Mouse (Mus musculus) layer of hippocampus, adult 8-10 months (tissue): Measurements from ENCODE around the gene 4930583I09Rik. TPM values are rescaled to one million over a fixed set of nuclear protein-coding genes. Genes with fewer than 3 reads are reported as not detected.

Experiments used
- DNase-seq, 2 experiments: peaks; one replicate each; pipeline ENCODE4 v3.0.0; 2022; ENCODE audit warnings: low spot score in 2 of 2
- total RNA-seq, 4 experiments: library from RNA; stranded (reverse); gene quantifications; 2 replicates each; pipeline ENCODE4 v1.2.4; 2022

4930583I09Rik gene
- total RNA-seq, 4 experiments from 2014 or later = not detected

DNA sequence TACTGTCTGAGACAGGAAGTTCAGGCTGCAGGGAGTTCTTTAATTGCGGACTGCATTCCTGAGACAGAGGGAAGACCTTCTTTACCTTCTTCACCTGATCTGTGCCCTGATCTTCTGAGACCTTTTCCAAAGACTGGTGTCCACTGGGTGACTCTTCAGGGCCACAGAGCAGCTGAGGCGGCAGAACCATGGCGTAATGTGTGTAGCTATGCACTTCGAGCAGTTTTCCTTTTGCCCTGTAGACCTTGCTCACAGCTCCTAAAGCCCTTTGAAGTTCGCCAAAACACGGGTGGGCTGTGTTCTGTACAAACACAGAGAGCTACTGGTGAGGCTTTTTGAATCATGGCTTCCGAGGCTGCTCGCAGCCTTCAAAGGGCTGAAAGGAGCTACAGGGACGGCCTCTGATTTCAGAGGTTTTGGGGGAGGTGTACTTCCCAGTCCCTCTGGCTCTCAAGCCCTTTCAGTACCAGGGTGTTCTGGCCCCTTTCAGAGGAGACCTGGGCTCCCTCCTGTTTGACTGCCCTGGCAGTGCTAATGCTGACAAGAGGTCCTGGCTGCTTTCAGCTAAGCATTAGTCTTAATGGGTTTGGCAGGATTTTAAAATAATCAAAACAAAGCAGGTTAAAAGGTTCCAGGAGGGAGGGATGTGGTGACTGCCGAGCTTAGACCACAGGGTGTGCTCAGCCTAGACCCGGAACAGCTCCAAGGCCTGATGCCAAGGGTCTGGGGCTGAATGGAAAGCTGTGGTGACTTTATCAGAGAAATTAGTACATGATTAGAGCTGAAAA, 33.5 kb downstream of the 4930583I09Rik start:
- no peak for DNase-seq

DNA sequence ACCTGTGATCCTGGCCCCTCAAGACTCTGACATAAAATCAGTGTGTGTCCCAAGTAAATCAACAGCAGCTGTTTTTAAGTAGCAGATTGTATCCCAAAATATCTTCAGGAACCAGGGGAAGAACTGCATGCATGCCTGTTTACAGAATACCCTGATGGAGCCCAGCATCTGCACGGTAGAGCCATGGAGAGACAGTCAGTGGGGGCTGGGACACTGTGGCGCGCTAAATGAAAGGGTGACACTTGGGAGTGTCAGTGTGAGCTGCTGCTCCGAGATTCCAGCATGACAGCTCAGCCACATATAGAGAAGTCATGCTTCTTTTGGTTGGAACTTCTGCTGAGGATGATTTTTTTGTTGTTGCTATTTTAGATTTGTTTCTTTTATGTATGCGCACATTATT, 43.2 kb downstream of the 4930583I09Rik start:
- no peak for DNase-seq

GRCm38 (mm10) chr17:64792076-64792475, 43.8 kb downstream of the 4930583I09Rik start:
- no peak for DNase-seq

DNA sequence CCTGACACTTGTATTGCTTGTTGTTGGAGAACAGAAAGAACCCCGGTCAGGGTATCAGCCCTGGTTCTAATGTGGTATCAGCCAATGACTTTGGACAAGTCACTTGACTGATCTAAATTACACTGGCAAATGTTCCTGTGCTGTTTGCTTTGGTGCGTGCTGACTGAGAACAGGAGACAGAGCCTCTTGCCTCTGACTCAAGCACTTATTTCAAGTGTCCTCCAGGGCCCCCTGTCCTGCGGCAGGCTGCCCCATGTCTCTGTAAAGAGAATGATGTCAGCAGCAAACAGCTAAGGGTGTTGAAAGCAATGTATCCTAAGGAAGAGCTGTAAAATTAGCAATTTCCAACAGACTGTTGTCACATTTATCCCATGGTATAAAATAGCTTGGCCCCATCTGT, 46.7 kb downstream of the 4930583I09Rik start:
- no peak for DNase-seq

DNA sequence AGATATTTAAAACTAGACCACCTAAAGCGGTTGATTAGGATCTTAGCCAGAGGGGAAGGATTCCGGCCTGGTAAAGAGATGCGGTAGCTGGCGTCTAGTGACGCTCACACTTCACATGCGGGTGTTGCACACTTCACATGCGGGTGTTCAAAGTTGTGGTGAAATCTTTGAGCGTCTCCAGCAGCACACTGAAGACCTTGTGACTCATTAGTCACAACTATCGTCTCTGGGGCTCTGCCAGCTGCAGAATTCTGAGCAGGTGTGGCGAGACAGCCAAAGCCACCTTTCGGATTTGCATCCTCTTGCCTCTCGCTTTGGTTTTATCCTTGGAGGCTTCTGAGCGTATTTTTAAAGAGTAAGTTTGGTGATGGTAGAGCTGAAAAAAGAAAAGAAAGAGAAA, 47.6 kb downstream of the 4930583I09Rik start:
- no peak for DNase-seq

DNA sequence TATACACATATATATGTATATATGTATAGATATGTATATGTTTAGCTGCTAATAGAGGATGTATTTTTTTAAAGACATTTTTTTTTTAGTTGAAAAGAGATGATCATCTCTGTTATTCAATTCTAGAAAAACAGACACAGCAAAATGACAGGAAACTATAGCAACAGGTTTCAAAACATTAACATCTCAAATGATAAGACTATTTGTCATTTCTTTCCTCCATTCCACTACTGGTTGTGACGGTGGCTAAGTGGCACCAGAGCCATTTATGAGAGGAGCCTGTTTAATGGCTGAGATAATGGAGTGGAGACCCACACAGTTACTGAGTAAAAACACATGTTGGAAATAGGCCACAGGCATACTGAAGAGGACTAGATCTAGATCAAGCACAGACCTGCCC, 49.9 kb downstream of the 4930583I09Rik start:
- DNase-seq = no peak

Other genes starting within 250 kb of the 4930583I09Rik start
- gene Man2a1, start 235.3 kb downstream of the 4930583I09Rik start, total RNA-seq = 10 to 100 TPM; 15.4 to 19.8 (median 16.4) TPM